Mouse (Mus musculus) layer of hippocampus, postnatal 10 days (tissue): ENCODE measurements at regions not wholly inside any gene's neighbourhood (a gene's known extent, or its start where the extent isn't known, plus 50 kb on each side); places are given as distances from the start of the nearest gene placed in this dataset.
"Not testable (repeated sequence)": the region's sequence is repeated elsewhere in the genome, so short reads cannot be mapped to it uniquely, and the experiment has no call there.

Experiments
- DNase-seq, 2 experiments: peaks; one replicate each; pipeline ENCODE4 v3.0.0; 2021; ENCODE audit warnings: low spot score in 2 of 2
- microRNA-seq, 2 experiments: library from miRNA; unstranded; fragments of <30 nt; microRNA quantifications; one replicate each; pipeline ENCODE4 v1.2.0; 2021

GRCm38 (mm10) chr13:61805300-61805699, 235.4 kb upstream of the Cts3 start:
- not testable (repeated sequence) for DNase-seq

GRCm38 (mm10) chr13:61804168-61804874, 234.4 kb upstream of the Cts3 start:
- peak; percentile 6 to 19 for DNase-seq

- DNase-seq: not testable (repeated sequence)
Measured at GRCm38 (mm10) chr13:61803763-61804162, 233.8 kb upstream of the Cts3 start.

GRCm38 (mm10) chr13:61763457-61763856, 193.5 kb upstream of the Cts3 start:
- DNase-seq: not testable (repeated sequence)

Small RNA genes lying in the stretch of these regions (microRNA-seq; reads per million reads assigned to microRNA genes)
- 0 reads per million in 2 experiments for gene Gm23739
